10 mouse cellular contexts compared by ENCODE assay signal in genomic region chr2:9433110-9433940, GRCm38 (mm10).
A peak's percentile ranks its signal among the peaks of the same experiment; 100 is the strongest.
DNase-seq lines count a peak whose midpoint lies in the region; ATAC-seq and TF ChIP-seq lines count a peak whose summit lies in the region.
"Had no signal": no experiment of that assay in that cellular context is flagged by ENCODE, and none has a peak within 500 bp of the region (broad histone marks: within the 10 kb centered on the region; RNA-seq: fewer than 3 reads in every experiment).

No protein-coding gene starts in this region.

- H3K27ac ChIP-seq in kidney, postnatal 0 days, result no peak overlapping the region
- H3K27ac ChIP-seq: embryonic facial prominence, embryonic 15.5 days; neural tube, embryonic 13.5 days had no signal

- no peaks in the 10 kb centered on the region for H3K4me1 ChIP-seq in kidney, postnatal 0 days (replicated peaks; ENCODE audit: insufficient read depth, low read length)
- H3K4me1 ChIP-seq: embryonic facial prominence, embryonic 15.5 days had no signal

- H3K4me2 ChIP-seq in kidney, postnatal 0 days (ENCODE audit: low read length), result no peak overlapping the region
- H3K4me2 ChIP-seq: embryonic facial prominence, embryonic 15.5 days; neural tube, embryonic 13.5 days had no signal

- H3K27me3 ChIP-seq in kidney, postnatal 0 days (ENCODE audit: insufficient read depth, low read length), result no peaks in the 10 kb centered on the region
- H3K27me3 ChIP-seq: embryonic facial prominence, embryonic 15.5 days; neural tube, embryonic 13.5 days had no signal

- H3K36me3 ChIP-seq in kidney, postnatal 0 days (ENCODE audit: insufficient read depth, low read length), result no peaks in the 10 kb centered on the region
- H3K36me3 ChIP-seq: embryonic facial prominence, embryonic 15.5 days; neural tube, embryonic 13.5 days had no signal

- no peak overlapping the region for H3K9ac ChIP-seq in kidney, postnatal 0 days (ENCODE audit: low read depth, low read length)
- H3K9ac ChIP-seq: embryonic facial prominence, embryonic 15.5 days; neural tube, embryonic 13.5 days had no signal

- DNase-seq in cerebellum, postnatal 14 days, result peak; percentile 13 to 14
- no peak for DNase-seq in cerebellum, adult 9-11 months
- peak; percentile 8 for DNase-seq in kidney, postnatal 0 days (ENCODE audit: low spot score)
- no peak for DNase-seq in kidney, postnatal 36 days
- peak; percentile 44 for DNase-seq in embryo, embryonic 10 days (ENCODE audit: low spot score)
- DNase-seq in layer of hippocampus, postnatal 36 days, result peak; percentile 10 to 27
- DNase-seq in thymus, postnatal 0 days (ENCODE audit: low spot score), result no peak
- DNase-seq in urinary bladder, postnatal 36 days (ENCODE audit: low spot score in 2 of 2), result no peak

- no peaks in the 10 kb centered on the region for H3K9me3 ChIP-seq in kidney, postnatal 0 days (replicated peaks; ENCODE audit: low read length)
- H3K9me3 ChIP-seq: embryonic facial prominence, embryonic 15.5 days; neural tube, embryonic 13.5 days had no signal

- no peak overlapping the region for H3K4me3 ChIP-seq in kidney, postnatal 0 days (replicated peaks; ENCODE audit: low read depth, low read length)
- H3K4me3 ChIP-seq: embryonic facial prominence, embryonic 15.5 days; neural tube, embryonic 13.5 days had no signal

- no peak for ATAC-seq in kidney, postnatal 0 days (replicated peaks; ENCODE audit: low FRiP score, low read depth)

- 34% methylated on average over 17 of the region's 17 CpGs for WGBS in kidney, postnatal 0 days

- TF ChIP-seq CTCF in kidney, postnatal 0 days (IDR thresholded peaks at IDR 0.05; ENCODE audit: low read depth), result no peak

Comparison
In these comparisons a context has a peak if more than half of its experiments do, and no peak if none do; other contexts are left out.
1. DNase-seq: peak in cerebellum, postnatal 14 days (2 of 2), kidney, postnatal 0 days (single experiment), embryo, embryonic 10 days (single experiment) and layer of hippocampus, postnatal 36 days (2 of 2); none in cerebellum, adult 9-11 months (single experiment), kidney, postnatal 36 days (0 of 2), thymus, postnatal 0 days (single experiment) and urinary bladder, postnatal 36 days (0 of 2).